Mouse (Mus musculus): Measurements from ENCODE around the gene Emcn.

- TF ChIP-seq CTCF (IDR thresholded peaks at IDR 0.05; ENCODE audit: borderline replicate concordance, insufficient read depth, low read length) (no peak), POLR2A (IDR thresholded peaks at IDR 0.05; ENCODE audit: low read depth, low read length) (no peak)
Observed at GRCm38 (mm10) chr3:137466766-137467165, 125.9 kb downstream of the Emcn start.

All from embryonic fibroblast, embryonic 13.5 days (primary cell).